Mouse (Mus musculus) embryonic facial prominence, embryonic 13.5 days (tissue): ENCODE measurements at regions not wholly inside any gene's neighbourhood (a gene's known extent, or its start where the extent isn't known, plus 50 kb on each side); places are given as distances from the start of the nearest gene placed in this dataset.
"Not testable (repeated sequence)": the region's sequence is repeated elsewhere in the genome, so short reads cannot be mapped to it uniquely, and the experiment has no call there.

Source experiments
- ATAC-seq: fragments of 200-750 bp; cut with Nextera tagmentation; 2 replicates; pipeline ENCODE4 v1.8.0; 2017; ENCODE audit warnings: low read depth; ENCODE audit not compliant: insufficient number of reproducible peaks, insufficient read depth, low FRiP score, low TSS enrichment
- H3K27ac ChIP-seq: fragments of 300-500 bp; sonication (generic); 2 replicates; pipeline ENCODE4 v1.5.1; 2015; ENCODE audit warnings: moderate library complexity, mild to moderate bottlenecking, inconsistent platforms
- H3K27me3 ChIP-seq: fragments of 300-500 bp; sonication (generic); 2 replicates; pipeline ENCODE4 v1.6.1; 2015; ENCODE audit warnings: mild to moderate bottlenecking, inconsistent platforms
- H3K36me3 ChIP-seq: fragments of 300-500 bp; sonication (generic); 2 replicates; pipeline ENCODE4 v1.6.1; 2015; ENCODE audit warnings: mild to moderate bottlenecking, inconsistent platforms
- H3K4me1 ChIP-seq: fragments of 300-500 bp; sonication (generic); 2 replicates; pipeline ENCODE4 v1.6.1; 2015; ENCODE audit warnings: inconsistent platforms
- H3K4me2 ChIP-seq: fragments of 300-500 bp; sonication (generic); 2 replicates; pipeline ENCODE4 v1.6.1; 2015; ENCODE audit warnings: moderate library complexity, mild to moderate bottlenecking, inconsistent platforms
- H3K4me3 ChIP-seq: fragments of 300-500 bp; sonication (generic); 2 replicates; pipeline ENCODE4 v1.5.1; 2015; ENCODE audit warnings: mild to moderate bottlenecking, inconsistent platforms
- H3K9ac ChIP-seq: fragments of 300-500 bp; sonication (generic); 2 replicates; pipeline ENCODE4 v1.6.1; 2015; ENCODE audit warnings: mild to moderate bottlenecking, inconsistent platforms
- H3K9me3 ChIP-seq: fragments of 300-500 bp; sonication (generic); 2 replicates; pipeline ENCODE4 v1.6.1; 2016; ENCODE audit warnings: inconsistent platforms
- WGBS: fragments of 180-500 bp; shearing (Covaris S2); methylation state at CpG from one replicate; pipeline ENCODE4 v1.1.7; 2015; ENCODE audit warnings: mixed read lengths; 5-methylcytosine and 5-hydroxymethylcytosine counted together

GRCm38 (mm10) chr16:76456300-76456599 is 82.6 kb upstream of the Nrip1 start:
- WGBS, result 92% methylated on average over 2 of the region's 2 CpGs
- not testable (repeated sequence) for H3K4me3 ChIP-seq, H3K36me3 ChIP-seq, H3K9me3 ChIP-seq, ATAC-seq, H3K9ac ChIP-seq, H3K27me3 ChIP-seq, H3K27ac ChIP-seq, H3K4me2 ChIP-seq, H3K4me1 ChIP-seq

- no peak for ATAC-seq
- no peaks in the 10 kb centered on the region for H3K9me3 ChIP-seq
- no peaks in the 10 kb centered on the region for H3K36me3 ChIP-seq
- no peak overlapping the region for H3K4me2 ChIP-seq
- no peaks in the 10 kb centered on the region for H3K27me3 ChIP-seq
- WGBS, result 71% methylated on average over 9 of the region's 9 CpGs
- no peak overlapping the region for H3K9ac ChIP-seq
- no peak overlapping the region for H3K4me3 ChIP-seq
- peaks cover 8% of the 10 kb centered on the region; the same call in 1 of the 2 replicates for H3K4me1 ChIP-seq
- no peak overlapping the region for H3K27ac ChIP-seq
Observed at GRCm38 (mm10) chr16:76455499-76456299, 82.1 kb upstream of the Nrip1 start.

DNA sequence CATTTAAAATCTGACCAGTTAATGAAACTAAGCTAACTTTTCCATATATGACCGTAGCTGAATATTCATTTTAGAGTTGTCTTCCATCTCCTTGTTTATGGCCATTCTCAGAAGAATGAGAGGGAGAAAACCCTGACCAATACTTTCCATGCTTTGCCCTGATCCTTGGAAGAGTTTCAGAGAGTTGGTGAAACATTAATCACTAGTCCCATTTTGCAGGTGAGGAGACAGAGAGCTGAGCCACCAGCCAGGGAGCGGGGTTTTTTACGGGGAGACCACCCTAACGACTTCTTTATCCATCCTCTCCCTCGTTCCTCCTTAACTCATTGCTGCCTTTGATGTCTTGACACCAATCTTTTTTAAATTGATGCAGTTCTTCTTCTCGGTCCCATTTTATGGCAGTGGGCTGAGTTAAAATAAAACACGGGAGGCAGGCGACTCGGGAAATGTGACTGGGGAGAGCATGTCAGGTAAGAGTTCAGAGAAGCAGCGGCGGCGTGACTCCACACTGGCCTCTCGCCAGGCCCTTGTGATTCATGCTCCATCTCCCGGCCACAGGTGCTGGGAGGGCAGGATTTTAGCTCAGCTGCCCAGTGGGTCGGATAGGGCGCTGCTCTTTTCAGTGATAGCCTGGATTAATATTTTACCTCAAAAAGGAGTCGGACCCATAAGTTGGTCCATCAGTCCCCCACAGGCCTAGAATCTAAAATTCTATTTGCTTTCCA is 81.3 kb upstream of the Nrip1 start:
- no peak overlapping the region for H3K27ac ChIP-seq
- no peaks in the 10 kb centered on the region for H3K9me3 ChIP-seq
- WGBS, result 82% methylated on average over 17 of the region's 17 CpGs
- ATAC-seq, result no peak
- H3K4me2 ChIP-seq, result no peak overlapping the region
- no peak overlapping the region for H3K4me3 ChIP-seq
- no peak overlapping the region for H3K9ac ChIP-seq
- H3K27me3 ChIP-seq, result no peaks in the 10 kb centered on the region
- no peaks in the 10 kb centered on the region for H3K36me3 ChIP-seq
- H3K4me1 ChIP-seq, result peaks cover 8% of the 10 kb centered on the region; the same call in 1 of the 2 replicates

DNA sequence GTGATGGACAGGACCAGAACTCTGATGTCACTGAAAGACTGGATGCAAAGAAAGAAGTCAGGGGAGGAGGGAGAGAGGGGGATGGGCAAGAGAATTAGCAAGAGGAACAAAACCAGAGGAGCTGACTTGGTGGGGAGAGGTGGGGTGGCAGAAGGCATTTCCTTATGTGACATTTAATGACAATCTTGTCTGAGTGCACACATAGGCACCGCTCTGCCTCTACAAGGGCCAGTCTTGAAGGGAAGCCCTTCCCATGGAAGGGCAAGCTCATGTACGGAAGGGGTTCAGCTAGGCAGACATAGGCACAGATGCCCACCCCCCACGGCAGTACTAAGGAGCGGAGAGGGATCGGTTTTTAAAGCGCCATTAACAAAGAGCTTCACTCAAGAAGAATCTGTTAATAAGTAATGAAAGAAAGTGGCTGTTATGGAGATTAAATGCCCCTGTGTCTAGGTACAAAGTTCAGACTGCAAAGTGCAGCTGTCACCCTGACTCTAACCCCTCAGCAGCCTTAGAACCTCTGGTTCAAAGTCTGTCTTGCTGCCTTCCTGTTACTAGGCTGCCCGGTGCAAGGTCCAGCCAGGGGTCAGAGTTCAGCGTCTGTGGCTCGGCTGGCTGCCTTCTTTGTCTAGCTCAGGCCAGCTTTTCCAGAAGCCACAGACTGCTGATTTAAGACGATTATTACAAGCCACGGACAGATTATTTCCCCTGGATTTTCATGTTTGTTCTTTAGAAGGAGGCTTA is 80.0 kb upstream of the Nrip1 start:
- Histone ChIP-seq H3K4me3 (no peak overlapping the region), H3K27ac (no peak overlapping the region), H3K27me3 (no peaks in the 10 kb centered on the region), H3K9ac (no peak overlapping the region), H3K4me1 (peaks cover 8% of the 10 kb centered on the region; the same call in 1 of the 2 replicates), H3K9me3 (no peaks in the 10 kb centered on the region), H3K36me3 (no peaks in the 10 kb centered on the region), H3K4me2 (no peak overlapping the region)
- 17% methylated on average over 11 of the region's 11 CpGs for WGBS
- no peak for ATAC-seq

- Histone ChIP-seq H3K4me2 (no peak overlapping the region), H3K4me1 (peaks cover 4% of the 10 kb centered on the region; the same call in 1 of the 2 replicates), H3K27ac (no peak overlapping the region), H3K27me3 (no peaks in the 10 kb centered on the region), H3K9me3 (no peaks in the 10 kb centered on the region), H3K9ac (no peak overlapping the region), H3K36me3 (no peaks in the 10 kb centered on the region), H3K4me3 (no peak overlapping the region)
- no peak for ATAC-seq
- 73% methylated on average over 3 of the region's 3 CpGs for WGBS
Observed at GRCm38 (mm10) chr16:76448773-76449172, 75.1 kb upstream of the Nrip1 start.

DNA sequence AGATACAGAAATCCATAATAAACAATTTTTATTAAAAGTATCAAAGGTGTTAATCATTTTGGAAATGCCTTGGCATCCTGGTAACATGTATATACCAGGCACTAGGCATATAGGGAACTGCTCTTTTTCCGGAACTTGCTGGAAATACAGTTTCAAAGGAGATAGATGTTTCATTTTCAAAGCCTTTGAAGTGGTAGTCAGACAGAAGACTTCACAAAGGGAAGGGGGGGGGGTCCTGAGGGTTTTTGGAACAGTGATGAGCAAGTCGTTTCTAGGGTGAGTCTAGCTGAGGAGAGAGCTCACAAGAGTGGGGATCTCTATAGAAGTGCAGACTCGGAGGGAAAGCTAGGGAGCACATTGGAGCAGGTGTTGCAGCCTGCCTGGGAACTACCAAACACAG is 73.4 kb upstream of the Nrip1 start:
- no peaks in the 10 kb centered on the region for H3K27me3 ChIP-seq
- no peak overlapping the region for H3K27ac ChIP-seq
- no peak overlapping the region for H3K4me2 ChIP-seq
- H3K4me1 ChIP-seq, result no peaks in the 10 kb centered on the region
- no peaks in the 10 kb centered on the region for H3K9me3 ChIP-seq
- ATAC-seq, result no peak
- WGBS, result 68% methylated on average over 3 of the region's 3 CpGs
- no peaks in the 10 kb centered on the region for H3K36me3 ChIP-seq
- H3K9ac ChIP-seq, result no peak overlapping the region
- no peak overlapping the region for H3K4me3 ChIP-seq

DNA sequence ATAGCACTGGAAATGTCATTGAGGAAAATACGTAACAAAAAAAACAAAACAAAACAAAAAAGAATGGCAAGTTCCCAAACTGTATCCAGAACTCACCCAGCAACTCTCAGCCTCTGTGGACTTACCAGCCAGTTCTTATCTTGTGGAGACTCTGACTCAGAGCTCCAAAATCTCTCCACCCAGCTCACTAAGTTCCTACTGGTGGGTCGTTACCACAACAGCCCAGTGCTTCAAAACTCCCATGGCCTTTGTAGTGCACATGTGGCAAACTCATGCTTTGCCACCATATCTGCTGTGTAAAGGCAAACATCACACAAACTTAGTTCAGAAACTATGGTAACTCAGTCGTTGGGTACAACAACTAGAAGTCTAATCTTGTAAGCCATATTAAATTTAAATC is 71.0 kb upstream of the Nrip1 start:
- no peaks in the 10 kb centered on the region for H3K27me3 ChIP-seq
- no peaks in the 10 kb centered on the region for H3K4me1 ChIP-seq
- 82% methylated on average over 3 of the region's 3 CpGs for WGBS
- no peaks in the 10 kb centered on the region for H3K36me3 ChIP-seq
- H3K4me3 ChIP-seq, result no peak overlapping the region
- no peak overlapping the region for H3K9ac ChIP-seq
- H3K9me3 ChIP-seq, result no peaks in the 10 kb centered on the region
- no peak overlapping the region for H3K27ac ChIP-seq
- no peak for ATAC-seq
- H3K4me2 ChIP-seq, result no peak overlapping the region

GRCm38 (mm10) chr16:76442635-76443034 is 69.0 kb upstream of the Nrip1 start:
- ATAC-seq, result no peak
- WGBS, result 87% methylated on average over 2 of the region's 2 CpGs

GRCm38 (mm10) chr16:76441803-76442448 is 68.3 kb upstream of the Nrip1 start:
- H3K27ac ChIP-seq, result no peak overlapping the region
- no peak overlapping the region for H3K4me2 ChIP-seq
- no peak overlapping the region for H3K4me3 ChIP-seq
- no peaks in the 10 kb centered on the region for H3K36me3 ChIP-seq
- WGBS, result 58% methylated on average over 5 of the region's 5 CpGs
- H3K27me3 ChIP-seq, result no peaks in the 10 kb centered on the region
- no peak overlapping the region for H3K9ac ChIP-seq
- H3K9me3 ChIP-seq, result no peaks in the 10 kb centered on the region
- ATAC-seq, result no peak
- no peaks in the 10 kb centered on the region for H3K4me1 ChIP-seq

More at GRCm38 (mm10) chr16:76442635-76443034, 69.0 kb upstream of the Nrip1 start:
- Histone ChIP-seq H3K27ac (no peak overlapping the region), H3K27me3 (no peaks in the 10 kb centered on the region), H3K4me3 (no peak overlapping the region), H3K9me3 (no peaks in the 10 kb centered on the region), H3K4me2 (no peak overlapping the region), H3K4me1 (no peaks in the 10 kb centered on the region), H3K36me3 (no peaks in the 10 kb centered on the region), H3K9ac (no peak overlapping the region)

- 89% methylated on average over 3 of the region's 3 CpGs for WGBS
Observed at GRCm38 (mm10) chr16:76438093-76438883, 64.7 kb upstream of the Nrip1 start.

GRCm38 (mm10) chr16:76436290-76436689 is 62.7 kb upstream of the Nrip1 start:
- Histone ChIP-seq H3K4me2 (no peak overlapping the region), H3K4me3 (no peak overlapping the region), H3K36me3 (no peaks in the 10 kb centered on the region), H3K9me3 (no peaks in the 10 kb centered on the region), H3K4me1 (0 out of 2 replicates have a peak, but pooled peaks cover 10% of the 10 kb centered on the region), H3K27ac (no peak overlapping the region), H3K9ac (no peak overlapping the region), H3K27me3 (no peaks in the 10 kb centered on the region)
- WGBS, result 90% methylated on average over 6 of the region's 6 CpGs
- ATAC-seq, result no peak

More at GRCm38 (mm10) chr16:76438093-76438883, 64.7 kb upstream of the Nrip1 start:
- Histone ChIP-seq H3K9me3 (no peaks in the 10 kb centered on the region), H3K9ac (no peak overlapping the region), H3K27me3 (no peaks in the 10 kb centered on the region), H3K4me3 (no peak overlapping the region), H3K27ac (no peak overlapping the region), H3K4me1 (0 out of 2 replicates have a peak, but pooled peaks cover 1% of the 10 kb centered on the region), H3K4me2 (no peak overlapping the region), H3K36me3 (no peaks in the 10 kb centered on the region)
- no peak for ATAC-seq
